Mouse (Mus musculus) cortical plate, adult 2 months (tissue): ENCODE measurements around the gene Rps6ka2.

Source experiments
- CTCF ChIP-seq: fragments of 200-500 bp; IDR thresholded peaks from 2 replicates; pipeline ENCODE4 v1.5.1; 2011; ENCODE audit warnings: mild to moderate bottlenecking, control low read depth, low read length; ENCODE audit not compliant: insufficient read depth; ENCODE audit errors: extremely low read depth
- POLR2A ChIP-seq: fragments of 200-500 bp; IDR thresholded peaks from 2 replicates; pipeline ENCODE4 v1.6.1; 2011; ENCODE audit warnings: mild to moderate bottlenecking, low read length, control low read depth; ENCODE audit not compliant: insufficient read depth; ENCODE audit errors: extremely low read depth

DNA sequence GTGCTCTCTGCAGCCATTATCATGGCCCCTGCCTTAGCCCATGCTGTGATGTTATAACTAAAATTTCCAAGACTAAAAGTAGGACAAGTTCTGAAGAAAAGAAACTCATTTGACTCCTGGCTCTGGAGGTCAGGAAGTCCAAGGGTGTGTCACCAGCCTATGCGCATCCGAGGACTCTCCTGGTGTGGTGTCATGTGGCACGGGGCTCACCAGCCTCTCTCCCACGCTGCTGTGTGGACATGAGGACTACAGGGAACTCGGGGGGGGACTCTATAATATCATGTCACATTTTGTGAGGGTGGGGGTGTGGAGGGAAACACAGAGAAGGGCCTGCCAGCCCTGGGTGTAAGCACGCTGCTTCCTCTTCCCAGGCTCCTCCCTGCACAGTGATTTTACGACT is 62.5 kb downstream of the Rps6ka2 start:
- TF ChIP-seq POLR2A = no peak
- TF ChIP-seq CTCF = no peak
